Mouse (Mus musculus) midbrain, embryonic 16.5 days (tissue): Measurements from ENCODE around the gene Msi2. TPM values are rescaled to one million over a fixed set of nuclear protein-coding genes. Genes with fewer than 3 reads are reported as not detected.

Experiments
- ATAC-seq: fragments of 200-750 bp; cut with Nextera tagmentation; 2 replicates; pipeline ENCODE4 v1.8.0; 2017; ENCODE audit warnings: moderate TSS enrichment
- H3K27ac ChIP-seq: fragments of 300-500 bp; sonication (generic); 2 replicates; pipeline ENCODE4 v1.5.1; 2014; ENCODE audit warnings: mild to moderate bottlenecking, low read length, mixed read lengths
- H3K27me3 ChIP-seq: fragments of 300-500 bp; sonication (generic); 2 replicates; pipeline ENCODE4 v1.6.1; 2014; ENCODE audit warnings: low read depth, low read length, mixed read lengths; ENCODE audit not compliant: control insufficient read depth, insufficient read depth
- H3K36me3 ChIP-seq: fragments of 300-500 bp; sonication (generic); 2 replicates; pipeline ENCODE4 v1.6.1; 2014; ENCODE audit warnings: mild to moderate bottlenecking, low read length, moderate library complexity, mixed read lengths; ENCODE audit not compliant: control insufficient read depth, insufficient read depth
- H3K4me1 ChIP-seq: fragments of 300-500 bp; sonication (generic); 2 replicates; pipeline ENCODE4 v1.6.1; 2014; ENCODE audit warnings: mild to moderate bottlenecking, low read length, mixed read lengths; ENCODE audit not compliant: control insufficient read depth, insufficient read depth
- H3K4me2 ChIP-seq: fragments of 300-500 bp; sonication (generic); 2 replicates; pipeline ENCODE4 v1.6.1; 2014; ENCODE audit warnings: mild to moderate bottlenecking, low read length, mixed read lengths
- H3K4me3 ChIP-seq: fragments of 300-500 bp; sonication (generic); 2 replicates; pipeline ENCODE4 v1.5.1; 2014; ENCODE audit warnings: low read depth, mild to moderate bottlenecking, low read length, moderate library complexity, mixed read lengths
- H3K9ac ChIP-seq: fragments of 300-500 bp; sonication (generic); 2 replicates; pipeline ENCODE4 v1.6.1; 2014; ENCODE audit warnings: low read depth, low read length, mixed read lengths
- H3K9me3 ChIP-seq: fragments of 300-500 bp; sonication (generic); replicated peaks from 2 replicates; pipeline ENCODE4 v1.6.1; 2014; ENCODE audit warnings: mild to moderate bottlenecking, low read length, mixed read lengths; ENCODE audit not compliant: control insufficient read depth, poor library complexity, severe bottlenecking
- WGBS: fragments of 180-500 bp; shearing (Covaris S2); extraction: QIAGEN DNeasy Blood & Tissue Kit; methylation state at CpG from one replicate; pipeline ENCODE4 v1.1.7; 2014; 5-methylcytosine and 5-hydroxymethylcytosine counted together
- polyA plus RNA-seq: library from polyadenylated mRNA; unstranded; fragments of >200 nt; fragmentation: Nextera tagmentation; extraction: Ambion mirVana; gene quantifications from 2 replicates; pipeline ENCODE4 v1.2.1, GENCODE M21; 2015

Msi2 gene
- polyA plus RNA-seq, 1 experiment from 2014 or later, result 29.4 TPM

DNA sequence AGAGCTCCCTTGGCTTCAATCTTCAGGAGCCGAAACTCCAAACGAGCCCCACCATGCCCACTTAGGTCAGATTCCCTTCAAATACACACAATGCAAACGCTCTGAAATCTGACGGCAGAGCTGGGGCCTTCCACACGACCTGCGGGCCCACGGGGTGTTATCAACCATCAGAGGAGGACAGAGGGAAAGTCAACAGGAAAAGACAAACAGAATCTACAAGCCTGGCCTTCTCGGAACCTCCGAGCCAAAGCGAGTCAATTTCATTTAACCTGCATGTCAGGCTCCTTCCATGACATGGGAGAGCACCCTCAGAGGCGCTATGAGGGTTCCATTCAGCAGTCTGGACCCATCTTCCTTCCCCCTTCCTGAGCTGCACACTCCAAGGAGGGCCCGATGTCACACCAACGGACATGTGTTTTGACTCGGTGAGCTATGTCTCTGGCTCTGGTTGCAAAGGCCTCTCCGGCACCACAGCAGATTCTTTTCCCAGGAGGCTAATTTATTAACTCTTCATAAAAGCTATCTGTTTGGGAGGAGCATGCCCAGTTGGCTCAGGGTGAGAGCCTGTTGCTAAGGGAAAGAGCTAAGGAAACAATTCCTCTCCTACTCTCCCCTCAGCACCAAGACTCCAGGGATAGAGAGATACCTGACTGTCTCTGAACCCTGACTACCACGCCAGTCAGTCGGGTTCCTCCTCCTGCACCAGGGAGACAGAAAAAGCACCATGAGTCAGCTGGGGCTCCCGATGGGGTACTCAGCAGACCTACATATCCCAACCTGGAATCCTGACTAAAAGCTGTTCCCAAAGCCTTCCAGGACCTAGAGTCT lies 42.6 kb downstream of the Msi2 start:
- Histone ChIP-seq H3K4me1 (peaks cover 14% of the 10 kb centered on the region), H3K4me2 (no peak overlapping the region), H3K9me3 (no peaks in the 10 kb centered on the region), H3K27ac (0 out of 2 replicates have a peak overlapping the region, but pooled peaks have one; percentile 7), H3K36me3 (no peaks in the 10 kb centered on the region; the same call in none of the 2 replicates), H3K4me3 (no peak overlapping the region), H3K27me3 (no peaks in the 10 kb centered on the region), H3K9ac (no peak overlapping the region)
- 77% methylated on average over 18 of the region's 18 CpGs for WGBS
- no peak for ATAC-seq

GRCm38 (mm10) chr11:88674075-88674474 lies 44.2 kb downstream of the Msi2 start:
- Histone ChIP-seq H3K27me3 (no peaks in the 10 kb centered on the region), H3K4me2 (no peak overlapping the region), H3K9ac (no peak overlapping the region), H3K9me3 (no peaks in the 10 kb centered on the region), H3K4me3 (no peak overlapping the region), H3K36me3 (no peaks in the 10 kb centered on the region; the same call in none of the 2 replicates), H3K27ac (no peak overlapping the region), H3K4me1 (peaks cover 14% of the 10 kb centered on the region)
- no peak for ATAC-seq
- WGBS, result 93% methylated on average over 9 of the region's 9 CpGs

- WGBS, result 55% methylated on average over 5 of the region's 5 CpGs
- H3K36me3 ChIP-seq, result no peaks in the 10 kb centered on the region; the same call in none of the 2 replicates
- no peak overlapping the region for H3K4me2 ChIP-seq
- H3K4me3 ChIP-seq, result no peak overlapping the region
- H3K4me1 ChIP-seq, result peaks cover 9% of the 10 kb centered on the region; the same call in 1 of the 2 replicates
- no peak overlapping the region for H3K27ac ChIP-seq
- H3K9me3 ChIP-seq, result no peaks in the 10 kb centered on the region
- H3K27me3 ChIP-seq, result no peaks in the 10 kb centered on the region
- no peak overlapping the region for H3K9ac ChIP-seq
- ATAC-seq, result no peak
Measured at GRCm38 (mm10) chr11:88670925-88671324, 47.4 kb downstream of the Msi2 start.

GRCm38 (mm10) chr11:88669106-88669505 lies 49.2 kb downstream of the Msi2 start:
- no peaks in the 10 kb centered on the region for H3K9me3 ChIP-seq
- no peaks in the 10 kb centered on the region; the same call in 1 of the 2 replicates for H3K36me3 ChIP-seq
- no peak for ATAC-seq
- 92% methylated on average over 7 of the region's 7 CpGs for WGBS
- no peak overlapping the region for H3K27ac ChIP-seq
- no peak overlapping the region for H3K9ac ChIP-seq
- no peak overlapping the region for H3K4me2 ChIP-seq
- no peaks in the 10 kb centered on the region for H3K27me3 ChIP-seq
- H3K4me3 ChIP-seq, result no peak overlapping the region
- peaks cover 21% of the 10 kb centered on the region; the same call in 1 of the 2 replicates for H3K4me1 ChIP-seq

DNA sequence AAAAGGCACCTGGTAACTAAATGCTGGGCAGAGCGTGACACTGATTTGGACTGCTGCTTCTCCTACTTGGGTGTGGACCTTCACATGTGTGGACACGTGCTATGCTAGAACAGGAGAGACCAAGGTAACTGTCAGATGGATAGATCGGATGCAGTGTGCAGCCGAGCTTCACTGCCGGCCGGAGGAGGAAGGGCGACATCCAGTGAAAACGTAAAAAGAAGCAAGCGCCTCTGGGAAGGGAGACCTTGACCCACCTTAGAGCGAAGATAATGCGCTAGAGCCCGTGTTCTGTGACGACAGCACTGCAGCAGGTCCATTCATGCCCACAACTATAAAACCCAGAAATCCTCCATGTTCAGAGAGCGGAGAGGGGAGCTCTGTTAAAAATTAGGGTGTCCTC lies 50.0 kb downstream of the Msi2 start:
- no peak overlapping the region for H3K4me2 ChIP-seq
- no peak overlapping the region for H3K27ac ChIP-seq
- H3K27me3 ChIP-seq, result no peaks in the 10 kb centered on the region
- H3K4me1 ChIP-seq, result peaks cover 21% of the 10 kb centered on the region; the same call in 1 of the 2 replicates
- no peaks in the 10 kb centered on the region for H3K36me3 ChIP-seq
- no peak overlapping the region for H3K9ac ChIP-seq
- ATAC-seq, result no peak
- H3K4me3 ChIP-seq, result no peak overlapping the region
- H3K9me3 ChIP-seq, result no peaks in the 10 kb centered on the region
- WGBS, result 94% methylated on average over 14 of the region's 14 CpGs

DNA sequence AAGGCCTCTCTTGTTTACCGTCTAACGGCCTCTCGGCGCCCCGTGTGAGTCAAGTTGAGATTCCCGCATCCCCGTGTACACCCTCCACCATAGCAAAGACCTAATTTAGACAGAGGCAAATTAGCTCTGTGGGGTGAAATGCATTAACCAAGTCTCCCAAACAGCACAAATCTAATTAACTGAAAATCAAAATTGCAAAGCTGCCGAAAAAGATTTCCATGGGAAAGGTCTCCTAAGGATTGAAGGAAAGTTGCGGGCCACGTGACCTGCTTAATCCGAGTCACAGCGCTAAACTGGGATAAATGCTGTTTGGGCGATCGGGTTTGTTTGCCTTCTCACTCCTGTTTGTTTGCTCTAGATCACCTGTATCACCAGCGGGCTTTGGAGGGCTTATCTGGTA lies 52.5 kb downstream of the Msi2 start:
- H3K27me3 ChIP-seq, result no peaks in the 10 kb centered on the region
- H3K9ac ChIP-seq, result no peak overlapping the region
- ATAC-seq, result no peak
- peaks cover 22% of the 10 kb centered on the region; the same call in 1 of the 2 replicates for H3K4me1 ChIP-seq
- H3K4me2 ChIP-seq, result no peak overlapping the region
- H3K27ac ChIP-seq, result no peak overlapping the region
- no peaks in the 10 kb centered on the region for H3K9me3 ChIP-seq
- H3K36me3 ChIP-seq, result no peaks in the 10 kb centered on the region
- no peak overlapping the region for H3K4me3 ChIP-seq
- 53% methylated on average over 15 of the region's 15 CpGs for WGBS

DNA sequence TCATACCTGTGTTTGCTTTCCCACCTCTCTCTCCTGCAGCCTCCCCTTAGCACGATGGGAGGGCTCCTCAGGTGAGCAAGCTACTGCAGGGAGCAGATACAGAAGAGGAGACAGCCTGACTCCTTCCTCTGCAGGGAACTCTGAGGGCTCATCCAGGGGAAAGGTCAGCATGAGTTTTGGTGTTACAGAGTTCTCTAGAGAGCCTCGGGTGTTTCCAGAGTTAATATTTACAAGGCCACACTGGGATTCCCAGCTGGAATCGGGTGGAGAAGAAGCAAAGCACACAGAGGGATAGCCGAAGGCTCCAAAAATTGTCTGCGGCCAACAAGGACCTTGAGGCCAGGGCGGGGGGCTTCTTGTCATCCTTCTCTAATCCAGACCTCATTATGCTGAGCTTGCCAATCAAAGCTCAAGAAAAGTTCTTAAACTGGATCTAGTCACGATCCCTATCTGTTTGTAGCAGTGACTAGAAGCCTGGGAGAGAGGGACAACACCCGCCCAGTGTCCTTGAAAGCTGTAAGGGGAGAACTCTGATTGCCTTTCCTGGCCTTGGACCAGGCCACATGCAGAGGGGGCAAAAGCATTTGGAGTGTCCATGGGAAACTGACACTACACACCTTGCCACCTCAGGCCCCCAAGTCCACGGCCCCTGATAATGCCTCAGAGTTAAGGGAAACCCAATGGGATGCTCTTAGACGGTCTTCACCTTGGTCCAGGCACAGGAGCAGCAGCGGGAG lies 56.7 kb downstream of the Msi2 start:
- peaks cover 22% of the 10 kb centered on the region; the same call in 1 of the 2 replicates for H3K4me1 ChIP-seq
- H3K27ac ChIP-seq, result no peak overlapping the region; the same call in 1 of the 2 replicates

DNA sequence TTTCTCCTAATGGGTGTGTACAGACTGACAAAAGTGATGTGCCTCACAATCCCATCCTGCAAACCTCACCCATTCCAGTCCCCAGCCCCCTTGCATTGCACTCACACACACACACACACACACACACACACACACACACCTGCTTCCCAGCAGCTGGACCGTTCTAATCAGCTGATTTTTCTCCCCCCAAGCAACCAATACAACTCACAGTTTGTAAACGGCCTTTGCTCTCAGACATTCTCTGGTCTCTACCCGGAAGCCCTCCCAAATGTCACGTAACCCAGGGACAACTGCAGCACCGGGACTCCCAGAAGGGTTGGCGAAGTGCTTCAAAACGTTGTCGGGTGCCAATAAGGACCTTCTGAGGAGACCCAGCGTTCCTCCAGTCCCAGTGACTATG lies 57.9 kb downstream of the Msi2 start:
- ATAC-seq, result no peak
- Histone ChIP-seq H3K4me2 (no peak overlapping the region), H3K27ac (peak overlapping the region; percentile 19; the same call in 1 of the 2 replicates), H3K36me3 (no peaks in the 10 kb centered on the region), H3K27me3 (no peaks in the 10 kb centered on the region), H3K9me3 (no peaks in the 10 kb centered on the region), H3K4me1 (peaks cover 14% of the 10 kb centered on the region; the same call in 1 of the 2 replicates), H3K9ac (no peak overlapping the region), H3K4me3 (no peak overlapping the region)
- 77% methylated on average over 9 of the region's 9 CpGs for WGBS

More for the DNA sequence above, 56.7 kb downstream of the Msi2 start:
- Histone ChIP-seq H3K9ac (no peak overlapping the region), H3K36me3 (no peaks in the 10 kb centered on the region), H3K9me3 (no peaks in the 10 kb centered on the region), H3K4me3 (no peak overlapping the region), H3K27me3 (no peaks in the 10 kb centered on the region), H3K4me2 (no peak overlapping the region)
- 83% methylated on average over 11 of the region's 11 CpGs for WGBS
- ATAC-seq, result no peak

GRCm38 (mm10) chr11:88658926-88659325 lies 59.4 kb downstream of the Msi2 start:
- no peak overlapping the region for H3K4me3 ChIP-seq
- H3K4me2 ChIP-seq, result no peak overlapping the region
- H3K9ac ChIP-seq, result no peak overlapping the region
- 90% methylated on average over 5 of the region's 5 CpGs for WGBS
- H3K27me3 ChIP-seq, result no peaks in the 10 kb centered on the region
- no peaks in the 10 kb centered on the region for H3K9me3 ChIP-seq
- no peak for ATAC-seq
- H3K27ac ChIP-seq, result no peak overlapping the region
- peaks cover 4% of the 10 kb centered on the region; the same call in 1 of the 2 replicates for H3K4me1 ChIP-seq
- no peaks in the 10 kb centered on the region for H3K36me3 ChIP-seq
